Comparison of ENCODE assay signal across 8 mouse cellular contexts in genomic region chr4:122886579-122887254, GRCm38 (mm10). TPM values are rescaled to one million over a fixed set of nuclear protein-coding genes. Genes with fewer than 3 reads are reported as not detected.
DNase-seq lines count a peak whose midpoint lies in the region; ATAC-seq and TF ChIP-seq lines count a peak whose summit lies in the region.

No protein-coding gene starts in this region.

- peak overlapping the region; percentile 76 for H3K4me3 ChIP-seq in layer of hippocampus, adult 2 months
- peak overlapping the region; percentile 78 for H3K4me3 ChIP-seq in brown adipose tissue, adult 24 weeks (ENCODE audit: insufficient read depth, low read depth, low read length)
- peak overlapping the region; percentile 68 for H3K4me3 ChIP-seq in hindbrain, embryonic 10.5 days

- peak overlapping the region; percentile 100 for H3K27ac ChIP-seq in layer of hippocampus, adult 2 months
- peak overlapping the region; percentile 100 for H3K27ac ChIP-seq in brown adipose tissue, adult 24 weeks (replicated peaks; ENCODE audit: low read depth, low read length)
- H3K27ac ChIP-seq in hindbrain, embryonic 10.5 days, result peak overlapping the region; percentile 96

- 0 out of 2 replicates have a peak, but pooled peaks cover 4% of the 10 kb centered on the region for H3K36me3 ChIP-seq in hindbrain, embryonic 10.5 days

- no peak for TF ChIP-seq CTCF in layer of hippocampus, adult 2 months (conservative IDR thresholded peaks at IDR 0.05)

- H3K9me3 ChIP-seq in hindbrain, embryonic 10.5 days, result no peaks in the 10 kb centered on the region

- whole genome bisulfite sequencing in hindbrain, embryonic 10.5 days, result 7% methylated on average over 19 of the region's 19 CpGs

- H3K4me1 ChIP-seq in brown adipose tissue, adult 24 weeks (ENCODE audit: control insufficient read depth, insufficient read depth, insufficient read length, low read length), result peaks cover 14% of the 10 kb centered on the region; the same call in 1 of the 2 replicates
- H3K4me1 ChIP-seq in hindbrain, embryonic 10.5 days (replicated peaks), result peaks cover 48% of the 10 kb centered on the region

- DNase-seq in layer of hippocampus, adult 2 months (ENCODE audit: low spot score in 2 of 2), result no peak
- DNase-seq in layer of hippocampus, postnatal 10 days (ENCODE audit: low spot score in 2 of 2), result no peak
- no peak for DNase-seq in hindbrain, embryonic 10.5 days (ENCODE audit: low spot score)
- no peak for DNase-seq in MN1 (ENCODE audit: low spot score)
- DNase-seq in T-cell, adult 2 months (ENCODE audit: low spot score), result no peak
- no peak for DNase-seq in thymus, postnatal 0 days (ENCODE audit: low spot score)

- peak; percentile 20 for ATAC-seq in megakaryocyte, adult 5-6 weeks (ENCODE audit: poor library complexity, severe bottlenecking)

- no peaks in the 10 kb centered on the region for H3K27me3 ChIP-seq in hindbrain, embryonic 10.5 days (ENCODE audit: insufficient read depth, poor library complexity, severe bottlenecking)

RNA-seq across cellular contexts. Expression of gene Cap1, which starts 0.9 kb away (rescaled TPM):
- total RNA-seq in layer of hippocampus, adult 2 months (2021), result 100 to 1,000 TPM; 296 to 316 TPM
- 100 to 1,000 TPM; 192 to 203 TPM for total RNA-seq in layer of hippocampus, postnatal 10 days (2021)
- 53.9 and 54.1 TPM in 2 replicates for polyA plus RNA-seq in brown adipose tissue, adult 24 weeks (2012; ENCODE audit: insufficient read depth, insufficient read length, missing spikeins)
- polyA plus RNA-seq in hindbrain, embryonic 10.5 days (2016; fragmentation: Nextera tagmentation; extraction: Ambion mirVana), result 66.8 and 79.3 TPM in 2 replicates
- 417 and 420 TPM in 2 replicates for total RNA-seq in megakaryocyte, adult 5-6 weeks (2015)
- 551 and 589 TPM in 2 replicates for total RNA-seq in megakaryocyte, adult 5-6 weeks (2017)
- polyA plus RNA-seq in thymus, postnatal 0 days (2015; fragmentation: Nextera tagmentation; extraction: Ambion mirVana), result 91.9 and 106 TPM in 2 replicates

RNA-seq across cellular contexts. Expression of gene Ppt1, which starts 50.7 kb away (rescaled TPM):
- total RNA-seq in layer of hippocampus, adult 2 months (2021), result 10 to 100 TPM; 84.6 to 88.1 TPM
- total RNA-seq in layer of hippocampus, postnatal 10 days (2021), result 10 to 100 TPM; 65.8 to 73.0 TPM
- 35.0 and 37.7 TPM in 2 replicates for polyA plus RNA-seq in brown adipose tissue, adult 24 weeks (2012; ENCODE audit: insufficient read depth, insufficient read length, missing spikeins)
- polyA plus RNA-seq in hindbrain, embryonic 10.5 days (2016; fragmentation: Nextera tagmentation; extraction: Ambion mirVana), result 62.4 and 63.4 TPM in 2 replicates
- total RNA-seq in megakaryocyte, adult 5-6 weeks (2015), result 125 and 133 TPM in 2 replicates
- total RNA-seq in megakaryocyte, adult 5-6 weeks (2017), result 95.0 and 101 TPM in 2 replicates
- 118 and 131 TPM in 2 replicates for polyA plus RNA-seq in thymus, postnatal 0 days (2015; fragmentation: Nextera tagmentation; extraction: Ambion mirVana)
